Mouse (Mus musculus) G1E-ER4 (cell line): Measurements from ENCODE around the gene Rere. TPM values are rescaled to one million over a fixed set of nuclear protein-coding genes. Genes with fewer than 3 reads are reported as not detected.

Source experiments
- GATA1 ChIP-seq: IDR thresholded peaks from one replicate; pipeline ENCODE4 v1.8.0; 2012; ENCODE audit warnings: low read length, inconsistent platforms
- polyA plus RNA-seq: library from polyadenylated mRNA; stranded (reverse); fragments of >175 nt; gene quantifications from 2 replicates; pipeline ENCODE4 v1.2.3, GENCODE M21; 2012

The Rere gene
- polyA plus RNA-seq, 1 experiment = 282 TPM

- no peak for TF ChIP-seq GATA1
These were observed 33.4 kb upstream of the Rere start for GRCm38 (mm10) chr4:150248009-150248408.

GRCm38 (mm10) chr4:150248917-150249316 is 32.5 kb upstream of the Rere start:
- no peak for TF ChIP-seq GATA1

- no peak for TF ChIP-seq GATA1
These were observed 31.6 kb upstream of the Rere start for GRCm38 (mm10) chr4:150249731-150250270.

GRCm38 (mm10) chr4:150250549-150251422 is 30.7 kb upstream of the Rere start:
- TF ChIP-seq GATA1 = no peak

- no peak for TF ChIP-seq GATA1
These were observed 27.0 kb upstream of the Rere start for GRCm38 (mm10) chr4:150254416-150254815.

GRCm38 (mm10) chr4:150255181-150255580 is 26.3 kb upstream of the Rere start:
- TF ChIP-seq GATA1 = no peak

- TF ChIP-seq GATA1 = no peak
These were observed 23.9 kb upstream of the Rere start for GRCm38 (mm10) chr4:150257252-150258204.

- no peak for TF ChIP-seq GATA1
These were observed 23.1 kb upstream of the Rere start for GRCm38 (mm10) chr4:150258388-150258787.

GRCm38 (mm10) chr4:150259577-150259976 is 21.9 kb upstream of the Rere start:
- no peak for TF ChIP-seq GATA1

GRCm38 (mm10) chr4:150260111-150260510 is 21.3 kb upstream of the Rere start:
- TF ChIP-seq GATA1 = no peak

- TF ChIP-seq GATA1 = no peak
These were observed 20.7 kb upstream of the Rere start for GRCm38 (mm10) chr4:150260745-150261144.

GRCm38 (mm10) chr4:150262301-150262700 is 19.1 kb upstream of the Rere start:
- TF ChIP-seq GATA1 = no peak

GRCm38 (mm10) chr4:150264903-150265302 is 16.5 kb upstream of the Rere start:
- TF ChIP-seq GATA1 = no peak

GRCm38 (mm10) chr4:150265471-150265870 is 16.0 kb upstream of the Rere start:
- no peak for TF ChIP-seq GATA1

- TF ChIP-seq GATA1 = no peak
These were observed 14.7 kb upstream of the Rere start for GRCm38 (mm10) chr4:150266655-150267223.
